ENCODE assay signal across 8 mouse cellular contexts in genomic region chr7:122045181-122045634, GRCm38 (mm10). TPM values are rescaled to one million over a fixed set of nuclear protein-coding genes. Genes with fewer than 3 reads are reported as not detected.
DNase-seq lines count a peak whose midpoint lies in the region; ATAC-seq and TF ChIP-seq lines count a peak whose summit lies in the region.

No protein-coding gene starts in this region.

- H3K27ac ChIP-seq in layer of hippocampus, adult 2 months = peak overlapping the region; percentile 43; the same call in 1 of the 2 replicates
- peak overlapping the region; percentile 87 for H3K27ac ChIP-seq in heart, embryonic 10.5 days
- peak overlapping the region; percentile 33; the same call in 1 of the 2 replicates for H3K27ac ChIP-seq in stomach, embryonic 14.5 days (ENCODE audit: low read length)
- H3K27ac ChIP-seq in hindbrain, embryonic 14.5 days = no peak overlapping the region
- H3K27ac ChIP-seq in forebrain, embryonic 10.5 days = no peak overlapping the region

- ATAC-seq in stomach, embryonic 14.5 days (ENCODE audit: insufficient number of reproducible peaks, insufficient read depth, low FRiP score, low read depth) = peak; percentile 33; the same call in 1 of the 2 replicates
- no peak for ATAC-seq in hindbrain, embryonic 14.5 days (ENCODE audit: low FRiP score)

- no peak for TF ChIP-seq CTCF in layer of hippocampus, adult 2 months (conservative IDR thresholded peaks at IDR 0.05)

- H3K4me2 ChIP-seq in stomach, embryonic 14.5 days (replicated peaks; ENCODE audit: low read depth, low read length) = no peak overlapping the region
- no peak overlapping the region for H3K4me2 ChIP-seq in hindbrain, embryonic 14.5 days (replicated peaks)

- H3K9me3 ChIP-seq in heart, embryonic 10.5 days = no peaks in the 10 kb centered on the region
- no peaks in the 10 kb centered on the region for H3K9me3 ChIP-seq in stomach, embryonic 14.5 days (ENCODE audit: control insufficient read depth, low read depth, low read length)
- H3K9me3 ChIP-seq in hindbrain, embryonic 14.5 days (ENCODE audit: control insufficient read depth, low read length) = no peaks in the 10 kb centered on the region
- H3K9me3 ChIP-seq in forebrain, embryonic 10.5 days = no peaks in the 10 kb centered on the region

- peaks cover 53% of the 10 kb centered on the region for H3K36me3 ChIP-seq in heart, embryonic 10.5 days
- H3K36me3 ChIP-seq in stomach, embryonic 14.5 days (ENCODE audit: control insufficient read depth, insufficient read depth, low read length) = peaks cover 19% of the 10 kb centered on the region
- peaks cover 55% of the 10 kb centered on the region for H3K36me3 ChIP-seq in hindbrain, embryonic 14.5 days (replicated peaks; ENCODE audit: control insufficient read depth, insufficient read depth)
- H3K36me3 ChIP-seq in forebrain, embryonic 10.5 days (replicated peaks) = peaks cover 81% of the 10 kb centered on the region

- H3K27me3 ChIP-seq in heart, embryonic 10.5 days (ENCODE audit: insufficient read depth, poor library complexity, severe bottlenecking) = no peaks in the 10 kb centered on the region
- H3K27me3 ChIP-seq in stomach, embryonic 14.5 days (ENCODE audit: control insufficient read depth, insufficient read depth, low read length) = no peaks in the 10 kb centered on the region
- no peaks in the 10 kb centered on the region for H3K27me3 ChIP-seq in hindbrain, embryonic 14.5 days (ENCODE audit: control insufficient read depth, insufficient read depth, low read length)
- H3K27me3 ChIP-seq in forebrain, embryonic 10.5 days (ENCODE audit: poor library complexity, severe bottlenecking) = no peaks in the 10 kb centered on the region

- no peak overlapping the region for H3K9ac ChIP-seq in stomach, embryonic 14.5 days (replicated peaks; ENCODE audit: low read depth, low read length)
- H3K9ac ChIP-seq in hindbrain, embryonic 14.5 days = no peak overlapping the region

- intact Hi-C loops in left cerebral cortex, postnatal 25 days (cut with DNase I) = no loop called here

- H3K4me3 ChIP-seq in layer of hippocampus, adult 2 months = no peak overlapping the region
- peak overlapping the region; percentile 32; the same call in 1 of the 2 replicates for H3K4me3 ChIP-seq in heart, embryonic 10.5 days
- H3K4me3 ChIP-seq in stomach, embryonic 14.5 days (ENCODE audit: low read depth, low read length) = no peak overlapping the region
- no peak overlapping the region for H3K4me3 ChIP-seq in hindbrain, embryonic 14.5 days (replicated peaks; ENCODE audit: low read length)
- H3K4me3 ChIP-seq in forebrain, embryonic 10.5 days = no peak overlapping the region

- DNase-seq in layer of hippocampus, adult 2 months (ENCODE audit: low spot score in 2 of 2) = peak in 1 of 2 experiments; percentile 21
- DNase-seq in layer of hippocampus, adult 9-10 months (ENCODE audit: low spot score) = no peak
- DNase-seq in heart, embryonic 10.5 days (ENCODE audit: low spot score) = no peak
- DNase-seq in left cerebral cortex, postnatal 25 days (ENCODE audit: low spot score in 2 of 2) = peak; percentile 15 to 80
- DNase-seq in hindbrain, embryonic 14.5 days (ENCODE audit: low spot score) = no peak
- DNase-seq in cerebellum, adult 18-20 months = no peak
- DNase-seq in forebrain, embryonic 10.5 days (ENCODE audit: extremely low spot score, low spot score) = no peak

- WGBS in heart, embryonic 10.5 days = 44% methylated on average over 4 of the region's 4 CpGs
- 65% methylated on average over 4 of the region's 4 CpGs for WGBS in stomach, embryonic 14.5 days
- 94% methylated on average over 4 of the region's 4 CpGs for WGBS in hindbrain, embryonic 14.5 days
- 92% methylated on average over 4 of the region's 4 CpGs for WGBS in forebrain, embryonic 10.5 days

- H3K4me1 ChIP-seq in heart, embryonic 10.5 days = peaks cover 49% of the 10 kb centered on the region
- H3K4me1 ChIP-seq in stomach, embryonic 14.5 days (ENCODE audit: control insufficient read depth, insufficient read depth, low read length) = no peaks in the 10 kb centered on the region
- no peaks in the 10 kb centered on the region for H3K4me1 ChIP-seq in hindbrain, embryonic 14.5 days (replicated peaks; ENCODE audit: control insufficient read depth, insufficient read depth, low read length)
- H3K4me1 ChIP-seq in forebrain, embryonic 10.5 days = no peaks in the 10 kb centered on the region

RNA-seq across cellular contexts. Expression of gene Ubfd1, which starts 21.8 kb away (rescaled TPM):
- total RNA-seq in layer of hippocampus, adult 2 months (2021) = 10 to 100 TPM; 49.6 to 50.7 TPM
- 60.3 and 81.0 TPM in 2 replicates for polyA plus RNA-seq in heart, embryonic 10.5 days (2016; fragmentation: Nextera tagmentation; extraction: Ambion mirVana)
- 10 to 100 TPM; 66.1 to 67.8 TPM for total RNA-seq in left cerebral cortex, postnatal 25 days (2021)
- polyA plus RNA-seq in stomach, embryonic 14.5 days (2014; fragmentation: Nextera tagmentation; extraction: Ambion mirVana) = 77.5 and 86.2 TPM in 2 replicates
- polyA plus RNA-seq in hindbrain, embryonic 14.5 days (2014; fragmentation: Nextera tagmentation; extraction: Ambion mirVana) = 104 and 120 TPM in 2 replicates
- 65.6 and 66.0 TPM in 2 replicates for polyA plus RNA-seq in forebrain, embryonic 10.5 days (2016; fragmentation: Nextera tagmentation; extraction: Ambion mirVana)

RNA-seq across cellular contexts. Expression of gene Ears2, which starts 21.9 kb away (rescaled TPM):
- total RNA-seq in layer of hippocampus, adult 2 months (2021) = 10 to 100 TPM in 1 of 2 experiments, 1 to 10 TPM in 1; 9.7 to 10.0 TPM
- 21.5 and 29.1 TPM in 2 replicates for polyA plus RNA-seq in heart, embryonic 10.5 days (2016; fragmentation: Nextera tagmentation; extraction: Ambion mirVana)
- total RNA-seq in left cerebral cortex, postnatal 25 days (2021) = 1 to 10 TPM; 8.3 to 9.0 TPM
- polyA plus RNA-seq in stomach, embryonic 14.5 days (2014; fragmentation: Nextera tagmentation; extraction: Ambion mirVana) = 17.9 and 18.7 TPM in 2 replicates
- polyA plus RNA-seq in hindbrain, embryonic 14.5 days (2014; fragmentation: Nextera tagmentation; extraction: Ambion mirVana) = 10.8 and 11.1 TPM in 2 replicates
- polyA plus RNA-seq in forebrain, embryonic 10.5 days (2016; fragmentation: Nextera tagmentation; extraction: Ambion mirVana) = 18.6 and 20.9 TPM in 2 replicates

RNA-seq across cellular contexts. Expression of gene Gga2, which starts 24.2 kb away (rescaled TPM):
- 10 to 100 TPM; 29.9 to 32.5 TPM for total RNA-seq in layer of hippocampus, adult 2 months (2021)
- polyA plus RNA-seq in heart, embryonic 10.5 days (2016; fragmentation: Nextera tagmentation; extraction: Ambion mirVana) = 93.6 and 114 TPM in 2 replicates
- 10 to 100 TPM; 27.7 to 33.5 TPM for total RNA-seq in left cerebral cortex, postnatal 25 days (2021)
- 48.2 and 57.7 TPM in 2 replicates for polyA plus RNA-seq in stomach, embryonic 14.5 days (2014; fragmentation: Nextera tagmentation; extraction: Ambion mirVana)
- 33.2 and 44.3 TPM in 2 replicates for polyA plus RNA-seq in hindbrain, embryonic 14.5 days (2014; fragmentation: Nextera tagmentation; extraction: Ambion mirVana)
- polyA plus RNA-seq in forebrain, embryonic 10.5 days (2016; fragmentation: Nextera tagmentation; extraction: Ambion mirVana) = 93.2 and 98.7 TPM in 2 replicates

RNA-seq across cellular contexts. Expression of gene Ndufab1, which starts 56.5 kb away (rescaled TPM):
- total RNA-seq in layer of hippocampus, adult 2 months (2021) = 100 to 1,000 TPM; 259 to 306 TPM
- polyA plus RNA-seq in heart, embryonic 10.5 days (2016; fragmentation: Nextera tagmentation; extraction: Ambion mirVana) = 1,058 and 1,342 TPM in 2 replicates
- total RNA-seq in left cerebral cortex, postnatal 25 days (2021) = 100 to 1,000 TPM; 258 to 307 TPM
- 623 and 627 TPM in 2 replicates for polyA plus RNA-seq in stomach, embryonic 14.5 days (2014; fragmentation: Nextera tagmentation; extraction: Ambion mirVana)
- 681 and 682 TPM in 2 replicates for polyA plus RNA-seq in hindbrain, embryonic 14.5 days (2014; fragmentation: Nextera tagmentation; extraction: Ambion mirVana)
- 757 and 765 TPM in 2 replicates for polyA plus RNA-seq in forebrain, embryonic 10.5 days (2016; fragmentation: Nextera tagmentation; extraction: Ambion mirVana)

Comparison
In these comparisons a context has a peak if more than half of its experiments do, and no peak if none do; other contexts are left out.
1. DNase-seq: peak in left cerebral cortex, postnatal 25 days (2 of 2); none in layer of hippocampus, adult 9-10 months (single experiment), heart, embryonic 10.5 days (single experiment), hindbrain, embryonic 14.5 days (single experiment), cerebellum, adult 18-20 months (0 of 2) and forebrain, embryonic 10.5 days (single experiment).
2. H3K27ac ChIP-seq: peak in layer of hippocampus, adult 2 months (single experiment), heart, embryonic 10.5 days (single experiment) and stomach, embryonic 14.5 days (single experiment); none in hindbrain, embryonic 14.5 days (single experiment) and forebrain, embryonic 10.5 days (single experiment).